Mouse (Mus musculus) kidney, embryonic 15.5 days (tissue): ENCODE measurements around the gene Rxfp3. TPM values are rescaled to one million over a fixed set of nuclear protein-coding genes. Genes with fewer than 3 reads are reported as not detected.
A peak's percentile ranks its signal among the peaks of the same experiment; 100 is the strongest.

Experiments
- ATAC-seq: fragments of 200-750 bp; cut with Nextera tagmentation; replicated peaks from 2 replicates; pipeline ENCODE4 v1.8.0; 2017; ENCODE audit warnings: moderate TSS enrichment; ENCODE audit not compliant: low FRiP score
- H3K27ac ChIP-seq: fragments of 300-500 bp; sonication (generic); 2 replicates; pipeline ENCODE4 v1.5.1; 2015; ENCODE audit warnings: mild to moderate bottlenecking, inconsistent platforms
- H3K27me3 ChIP-seq: fragments of 300-500 bp; sonication (generic); 2 replicates; pipeline ENCODE4 v1.6.1; 2015; ENCODE audit warnings: inconsistent platforms
- H3K36me3 ChIP-seq: fragments of 300-500 bp; sonication (generic); 2 replicates; pipeline ENCODE4 v1.6.1; 2015; ENCODE audit warnings: inconsistent platforms
- H3K4me1 ChIP-seq: fragments of 300-500 bp; sonication (generic); 2 replicates; pipeline ENCODE4 v1.6.1; 2015; ENCODE audit warnings: inconsistent platforms
- H3K4me2 ChIP-seq: fragments of 300-500 bp; sonication (generic); 2 replicates; pipeline ENCODE4 v1.6.1; 2015; ENCODE audit warnings: moderate library complexity, mild to moderate bottlenecking, inconsistent platforms
- H3K4me3 ChIP-seq: fragments of 300-500 bp; sonication (generic); replicated peaks from 2 replicates; pipeline ENCODE4 v1.5.1; 2015; ENCODE audit warnings: mild to moderate bottlenecking, inconsistent platforms
- H3K9ac ChIP-seq: fragments of 300-500 bp; sonication (generic); 2 replicates; pipeline ENCODE4 v1.6.1; 2015; ENCODE audit warnings: mild to moderate bottlenecking, inconsistent platforms
- H3K9me3 ChIP-seq: fragments of 300-500 bp; sonication (generic); replicated peaks from 2 replicates; pipeline ENCODE4 v1.6.1; 2016; ENCODE audit warnings: inconsistent platforms
- WGBS: fragments of 180-500 bp; shearing (Covaris S2); methylation state at CpG from one replicate; pipeline ENCODE4 v1.1.7; 2015; ENCODE audit warnings: mixed read lengths; 5-methylcytosine and 5-hydroxymethylcytosine counted together
- polyA plus RNA-seq: library from polyadenylated mRNA; unstranded; fragments of >200 nt; fragmentation: Nextera tagmentation; extraction: Ambion mirVana; gene quantifications from 2 replicates; pipeline ENCODE4 v1.2.1, GENCODE M21; 2015

Rxfp3 gene
- polyA plus RNA-seq = 0.39 and 0.53 TPM in 2 replicates

DNA sequence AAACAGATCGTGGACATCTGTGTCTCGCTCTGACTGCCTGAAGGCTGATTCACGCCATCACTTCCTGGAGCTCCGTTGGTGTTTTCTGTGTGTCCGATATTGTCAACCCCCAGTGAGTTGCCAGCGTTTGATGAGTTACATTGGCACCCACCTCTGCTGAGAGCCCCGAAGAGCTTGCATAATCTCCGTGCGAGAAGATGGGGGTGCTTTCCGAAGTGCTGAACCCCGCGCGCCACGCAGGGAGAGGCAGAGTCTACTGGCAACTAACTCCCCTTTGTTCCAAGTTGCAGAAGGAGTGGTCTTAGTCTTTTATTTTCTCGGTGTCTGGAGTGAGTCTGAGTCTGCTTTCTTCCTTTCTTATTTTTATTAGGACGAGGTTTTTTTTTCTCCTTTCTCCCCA lies at the start of gene Rxfp3:
Gene Rxfp3 (minus strand): TSS at position 281 of the 400 bp plus-strand sequence.
- Histone ChIP-seq H3K27me3 (peaks cover 62% of the 10 kb centered on the region), H3K4me3 (peak within 1 kb of the TSS; percentile 42), H3K4me1 (peaks cover 33% of the 10 kb centered on the region), H3K9ac (no peak within 1 kb of the TSS), H3K27ac (no peak within 1 kb of the TSS), H3K36me3 (no peaks in the 10 kb centered on the region), H3K4me2 (peak within 1 kb of the TSS; percentile 70), H3K9me3 (no peaks in the 10 kb centered on the region)
- ATAC-seq = no peak
- WGBS = 4% methylated on average over 16 of the region's 16 CpGs

DNA sequence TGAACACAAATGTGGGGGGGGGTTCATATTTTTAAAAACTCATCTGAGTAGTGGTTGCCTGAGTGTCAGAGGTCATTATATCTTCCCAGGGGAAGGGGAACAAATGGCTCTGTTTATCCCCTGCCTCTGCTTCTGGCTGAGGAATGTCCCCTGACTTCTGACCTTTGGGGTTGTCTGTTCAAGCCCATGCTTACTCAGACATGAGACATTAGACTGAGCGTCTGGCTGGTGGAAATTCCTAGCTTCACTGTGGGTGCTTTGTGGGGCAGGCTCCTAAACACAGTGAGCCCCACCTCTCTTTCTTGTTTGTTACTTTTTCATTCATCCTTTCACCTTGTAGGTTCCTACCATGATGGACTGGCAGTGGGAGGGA lies 47.2 kb upstream of the Rxfp3 start:
- ATAC-seq = no peak
- H3K9me3 ChIP-seq = no peaks in the 10 kb centered on the region
- no peak overlapping the region for H3K4me2 ChIP-seq
- no peaks in the 10 kb centered on the region for H3K27me3 ChIP-seq
- 30% methylated on average over 1 of the region's 1 CpGs for WGBS
- no peaks in the 10 kb centered on the region for H3K36me3 ChIP-seq
- no peak overlapping the region for H3K4me3 ChIP-seq
- H3K4me1 ChIP-seq = peaks cover 14% of the 10 kb centered on the region
- H3K9ac ChIP-seq = no peak overlapping the region
- no peak overlapping the region for H3K27ac ChIP-seq

- WGBS = 33% methylated on average over 9 of the region's 9 CpGs
- H3K4me1 ChIP-seq = peaks cover 14% of the 10 kb centered on the region
- H3K4me2 ChIP-seq = no peak overlapping the region
- no peak for ATAC-seq
- H3K9me3 ChIP-seq = no peaks in the 10 kb centered on the region
- H3K4me3 ChIP-seq = no peak overlapping the region
- H3K36me3 ChIP-seq = no peaks in the 10 kb centered on the region
- 0 out of 2 replicates have a peak overlapping the region, but pooled peaks have one; percentile 37 for H3K27ac ChIP-seq
- no peak overlapping the region for H3K9ac ChIP-seq
- H3K27me3 ChIP-seq = no peaks in the 10 kb centered on the region
These were observed 46.6 kb upstream of the Rxfp3 start for GRCm38 (mm10) chr15:11084241-11084992.

GRCm38 (mm10) chr15:11083678-11084077 lies 45.9 kb upstream of the Rxfp3 start:
- peaks cover 14% of the 10 kb centered on the region for H3K4me1 ChIP-seq
- H3K9me3 ChIP-seq = no peaks in the 10 kb centered on the region
- no peaks in the 10 kb centered on the region for H3K27me3 ChIP-seq
- H3K4me2 ChIP-seq = no peak overlapping the region
- no peak overlapping the region for H3K4me3 ChIP-seq
- no peak overlapping the region for H3K9ac ChIP-seq
- no peak overlapping the region for H3K27ac ChIP-seq
- WGBS = 85% methylated on average over 3 of the region's 3 CpGs
- H3K36me3 ChIP-seq = no peaks in the 10 kb centered on the region
- ATAC-seq = no peak

DNA sequence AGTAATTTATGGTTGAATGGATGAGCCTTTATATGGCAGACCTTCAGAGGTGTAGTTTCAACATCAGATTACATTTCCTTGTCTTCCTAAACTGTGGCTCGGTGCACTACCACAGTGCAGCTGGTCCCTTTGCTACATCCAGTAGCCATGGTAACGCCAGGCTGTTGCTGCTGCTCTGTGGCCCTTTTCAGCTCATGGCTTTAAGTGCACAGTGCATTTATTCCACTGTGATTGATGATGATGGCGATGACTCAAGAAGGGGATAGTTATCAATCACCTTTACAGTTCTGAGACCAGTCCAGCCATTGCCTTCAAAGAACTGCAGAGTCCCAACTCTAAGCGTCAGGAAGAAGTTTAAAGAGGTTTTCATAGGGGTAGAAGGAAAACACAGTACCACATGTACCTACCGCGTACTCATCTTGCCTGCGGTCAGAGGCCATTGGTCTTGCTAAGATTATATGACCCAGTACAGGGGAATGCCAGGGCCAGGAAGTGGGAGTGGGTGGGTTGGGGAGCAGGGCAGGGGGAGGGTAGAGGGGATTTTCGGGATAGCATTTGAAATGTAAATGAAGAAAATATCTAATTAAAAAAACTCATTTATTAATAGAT lies 45.3 kb upstream of the Rxfp3 start:
- H3K27ac ChIP-seq = no peak overlapping the region
- 21% methylated on average over 8 of the region's 8 CpGs for WGBS
- no peak overlapping the region for H3K4me3 ChIP-seq
- peak; percentile 66; the same call in 1 of the 2 replicates for ATAC-seq
- no peak overlapping the region for H3K9ac ChIP-seq
- H3K4me2 ChIP-seq = no peak overlapping the region
- H3K36me3 ChIP-seq = no peaks in the 10 kb centered on the region
- no peaks in the 10 kb centered on the region for H3K27me3 ChIP-seq
- peaks cover 14% of the 10 kb centered on the region for H3K4me1 ChIP-seq
- no peaks in the 10 kb centered on the region for H3K9me3 ChIP-seq

DNA sequence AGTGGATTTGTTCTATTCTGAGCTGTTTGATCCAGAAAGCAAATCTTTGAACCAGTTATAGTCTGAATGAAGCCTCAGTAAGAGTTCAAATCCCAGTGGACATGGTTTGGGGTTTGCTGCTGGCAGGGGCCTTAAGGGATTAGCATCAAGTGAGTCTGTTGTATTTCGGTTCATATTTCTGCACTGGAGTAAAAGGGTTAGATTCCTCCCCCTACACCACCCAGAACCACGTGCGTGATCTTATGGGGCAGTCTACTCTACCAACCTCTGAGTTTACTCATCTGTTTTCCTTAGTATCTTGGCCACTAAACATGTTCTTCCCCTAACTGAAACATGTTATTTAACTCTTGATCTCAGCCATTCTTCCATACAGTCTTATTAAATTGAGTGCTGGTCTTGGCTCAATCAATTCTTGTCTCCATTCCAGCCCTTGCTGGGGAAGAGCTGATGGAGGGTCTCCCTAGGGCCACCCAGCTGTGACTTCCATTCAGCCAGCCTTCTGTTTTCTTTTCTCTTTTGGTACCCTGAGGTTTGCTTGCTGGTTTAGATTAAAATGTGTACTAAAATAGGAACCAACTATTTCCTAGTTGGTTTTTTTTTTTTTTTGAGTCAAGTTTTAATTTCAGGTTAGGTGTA lies 38.1 kb upstream of the Rxfp3 start:
- H3K9ac ChIP-seq = no peak overlapping the region
- H3K4me2 ChIP-seq = no peak overlapping the region
- H3K36me3 ChIP-seq = no peaks in the 10 kb centered on the region
- WGBS = 82% methylated on average over 3 of the region's 3 CpGs
- no peak for ATAC-seq
- no peak overlapping the region for H3K4me3 ChIP-seq
- no peaks in the 10 kb centered on the region for H3K4me1 ChIP-seq
- H3K9me3 ChIP-seq = no peaks in the 10 kb centered on the region
- no peak overlapping the region for H3K27ac ChIP-seq
- H3K27me3 ChIP-seq = no peaks in the 10 kb centered on the region

GRCm38 (mm10) chr15:11067891-11068290 lies 30.1 kb upstream of the Rxfp3 start:
- H3K4me1 ChIP-seq = peaks cover 40% of the 10 kb centered on the region
- H3K27me3 ChIP-seq = no peaks in the 10 kb centered on the region
- no peaks in the 10 kb centered on the region for H3K9me3 ChIP-seq
- no peaks in the 10 kb centered on the region for H3K36me3 ChIP-seq
- ATAC-seq = no peak
- WGBS = 51% methylated on average over 7 of the region's 7 CpGs
- 0 out of 2 replicates have a peak overlapping the region, but pooled peaks have one; percentile 72 for H3K4me2 ChIP-seq
- H3K27ac ChIP-seq = no peak overlapping the region
- H3K4me3 ChIP-seq = no peak overlapping the region
- H3K9ac ChIP-seq = no peak overlapping the region

DNA sequence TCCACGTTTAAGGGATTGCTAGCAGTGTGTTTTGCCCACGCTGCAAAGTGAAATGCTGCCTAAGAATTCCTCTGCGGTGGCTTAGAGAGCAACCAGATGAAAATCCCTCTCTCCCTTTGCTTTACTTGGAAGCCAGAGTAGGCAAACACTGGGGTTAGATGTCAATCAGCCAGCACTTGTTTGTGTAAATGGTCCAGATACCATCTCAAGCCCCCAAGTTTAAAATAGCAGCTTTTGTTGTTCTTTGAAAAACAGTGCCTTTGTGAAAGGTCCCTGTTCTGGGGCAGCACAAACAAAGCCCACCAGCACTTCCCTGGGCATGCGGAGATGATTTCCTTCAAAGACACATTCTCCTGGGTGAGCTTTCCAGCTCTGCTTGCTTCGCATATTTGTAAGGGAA lies 28.5 kb upstream of the Rxfp3 start:
- H3K27ac ChIP-seq = peak overlapping the region; percentile 97
- peaks cover 40% of the 10 kb centered on the region for H3K4me1 ChIP-seq
- peak overlapping the region; percentile 44 for H3K4me3 ChIP-seq
- WGBS = 12% methylated on average over 5 of the region's 5 CpGs
- ATAC-seq = no peak
- no peaks in the 10 kb centered on the region for H3K9me3 ChIP-seq
- H3K36me3 ChIP-seq = no peaks in the 10 kb centered on the region
- H3K9ac ChIP-seq = no peak overlapping the region
- peak overlapping the region; percentile 72 for H3K4me2 ChIP-seq
- H3K27me3 ChIP-seq = no peaks in the 10 kb centered on the region

DNA sequence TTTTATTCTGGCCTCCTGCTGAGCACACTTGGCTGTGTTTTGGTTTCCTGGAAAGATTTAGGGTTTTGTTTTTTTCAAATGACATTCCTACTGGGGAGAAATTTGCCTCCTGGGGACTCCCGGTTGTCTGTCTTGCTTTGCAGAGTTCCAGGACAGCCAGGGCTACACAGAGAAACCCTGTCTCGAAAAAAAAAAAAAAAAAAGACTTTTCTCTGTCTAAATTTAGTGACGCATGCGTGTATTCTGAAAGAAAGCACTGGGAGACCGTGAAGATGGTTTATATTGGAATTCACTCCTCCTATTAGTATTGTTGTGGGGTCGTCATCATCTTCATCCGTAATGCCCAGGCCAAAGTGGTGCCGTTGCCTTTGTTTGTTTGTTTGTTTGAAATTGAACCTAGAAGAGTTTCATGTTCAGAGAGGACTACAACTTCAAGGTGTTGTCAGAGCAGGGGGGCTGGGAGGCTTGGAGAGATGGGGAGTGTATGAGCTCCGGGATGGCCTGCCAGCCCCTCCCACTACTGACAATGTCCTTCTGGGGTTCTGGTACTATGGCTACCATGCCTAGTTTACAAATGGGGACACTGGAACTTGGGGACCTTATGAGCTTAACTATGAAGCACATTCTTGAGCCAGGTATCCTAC lies 27.9 kb upstream of the Rxfp3 start:
- Histone ChIP-seq H3K9me3 (no peaks in the 10 kb centered on the region), H3K36me3 (no peaks in the 10 kb centered on the region), H3K4me3 (peak overlapping the region; percentile 44), H3K4me2 (peak overlapping the region; percentile 72), H3K9ac (peak overlapping the region; percentile 44), H3K4me1 (peaks cover 40% of the 10 kb centered on the region), H3K27me3 (no peaks in the 10 kb centered on the region), H3K27ac (peak overlapping the region; percentile 97)
- no peak for ATAC-seq
- 7% methylated on average over 9 of the region's 9 CpGs for WGBS

DNA sequence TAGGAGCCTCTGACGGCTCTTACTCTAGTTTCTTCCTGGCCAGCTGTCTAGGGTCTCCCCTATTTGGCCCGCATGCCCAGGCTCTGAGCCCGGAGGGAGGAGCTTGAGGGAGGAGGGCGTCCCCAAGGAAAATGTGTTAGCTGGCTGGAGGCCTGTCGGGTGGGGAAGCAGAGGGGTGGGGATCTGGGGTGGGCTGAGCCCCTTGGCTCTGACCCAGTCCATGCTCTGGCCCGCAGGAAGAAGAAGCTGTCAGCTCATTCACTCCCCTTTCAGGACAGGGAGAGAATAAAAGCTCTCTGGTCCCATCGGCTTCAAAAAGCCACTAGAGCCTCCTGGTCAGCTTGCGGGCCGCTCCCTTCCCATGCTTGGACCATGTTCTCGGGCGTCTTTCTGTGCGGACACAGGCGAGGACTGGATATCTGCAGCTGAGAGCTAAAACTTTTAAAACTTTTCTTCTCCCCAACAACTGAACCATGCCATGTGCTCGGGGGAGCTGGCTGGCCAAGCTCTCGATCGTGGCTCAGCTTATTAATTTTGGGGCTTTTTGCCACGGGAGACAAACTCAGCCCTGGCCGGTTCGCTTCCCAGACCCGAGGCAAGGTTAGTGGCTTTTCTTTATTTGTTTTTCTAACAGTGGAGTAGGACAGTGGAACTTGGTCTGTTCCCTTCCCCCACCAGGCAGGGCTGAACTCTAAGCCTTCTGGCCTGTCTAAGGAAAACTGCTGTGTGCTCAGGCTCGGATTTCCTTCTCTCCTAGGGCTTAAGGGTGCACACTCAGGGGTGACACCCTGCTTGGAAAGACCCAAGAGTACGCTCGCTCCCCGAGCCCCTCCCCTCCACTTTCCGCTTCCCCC lies 27.0 kb upstream of the Rxfp3 start, which contains the start of gene Adamts12:
Gene Adamts12 (plus strand): TSS at position 233 of the 854 bp plus-strand sequence.
- peak within 1 kb of the TSS; percentile 72 for H3K4me2 ChIP-seq
- peak within 1 kb of the TSS; percentile 97 for H3K27ac ChIP-seq
- peak; percentile 93 for ATAC-seq
- H3K4me3 ChIP-seq = peak within 1 kb of the TSS; percentile 44
- WGBS = 1% methylated on average over 25 of the region's 25 CpGs
- H3K9ac ChIP-seq = peak within 1 kb of the TSS; percentile 44
- no peaks in the 10 kb centered on the region for H3K27me3 ChIP-seq
- H3K36me3 ChIP-seq = no peaks in the 10 kb centered on the region
- peaks cover 40% of the 10 kb centered on the region for H3K4me1 ChIP-seq
- no peaks in the 10 kb centered on the region for H3K9me3 ChIP-seq

DNA sequence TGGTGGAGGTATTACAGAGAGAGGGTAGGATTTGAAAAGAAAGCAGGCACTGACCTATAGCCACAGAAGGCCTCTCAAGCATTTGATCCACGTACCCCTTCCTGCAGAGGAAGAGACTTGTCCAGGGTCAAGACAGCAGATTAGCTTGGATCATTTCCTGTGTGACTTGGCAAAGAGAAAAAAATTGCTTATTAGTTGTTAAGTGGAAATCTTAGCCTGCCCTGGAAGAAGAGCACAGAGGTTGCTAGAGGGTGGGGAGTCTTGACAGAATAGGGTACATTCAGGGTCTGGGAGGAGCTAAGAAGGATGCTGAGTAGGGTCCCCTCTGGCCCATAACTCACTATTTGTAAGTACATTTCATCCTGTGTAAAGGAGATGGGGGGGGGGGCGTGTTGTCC lies 26.4 kb upstream of the Rxfp3 start:
- Histone ChIP-seq H3K4me3 (peak overlapping the region; percentile 44), H3K9ac (no peak overlapping the region), H3K27ac (peak overlapping the region; percentile 97), H3K4me2 (peak overlapping the region; percentile 72), H3K9me3 (no peaks in the 10 kb centered on the region), H3K36me3 (no peaks in the 10 kb centered on the region), H3K4me1 (peaks cover 37% of the 10 kb centered on the region), H3K27me3 (no peaks in the 10 kb centered on the region)
- ATAC-seq = no peak; the same call in 1 of the 2 replicates
- WGBS = 4% methylated on average over 2 of the region's 2 CpGs
